Mouse (Mus musculus): ENCODE measurements at regions not wholly inside any gene's neighbourhood (a gene's known extent, or its start where the extent isn't known, plus 50 kb on each side); places are given as distances from the start of the nearest gene placed in this dataset.
"Not testable (repeated sequence)": the region's sequence is repeated elsewhere in the genome, so short reads cannot be mapped to it uniquely, and the experiment has no call there.

DNA sequence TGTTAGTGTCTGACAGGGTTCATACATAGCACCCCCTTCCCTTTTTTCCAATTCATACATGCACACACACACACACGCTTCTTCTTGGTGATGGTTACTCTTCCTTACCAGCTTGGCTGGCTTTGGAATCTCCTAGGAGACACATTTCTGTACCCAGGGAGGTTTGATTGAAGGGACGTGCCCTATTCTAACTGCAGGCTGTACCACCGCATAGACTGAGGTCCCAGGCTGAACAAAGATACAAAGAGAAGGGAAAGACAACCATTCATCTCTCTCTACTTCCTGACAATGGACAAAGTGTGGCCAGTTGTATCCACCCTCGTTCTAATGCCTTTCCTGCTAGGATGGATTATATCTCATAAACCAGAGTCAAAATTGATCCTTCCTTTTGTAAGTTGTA is 100.0 kb downstream of the Raet1d start:
- DNase-seq (ENCODE audit: low spot score in 2 of 2); H3K27ac ChIP-seq; H3K4me3 ChIP-seq: not testable (repeated sequence)

- H3K27ac ChIP-seq; H3K4me3 ChIP-seq; DNase-seq (ENCODE audit: low spot score in 2 of 2): not testable (repeated sequence)
Observed at GRCm38 (mm10) chr10:22460818-22461479, 100.6 kb downstream of the Raet1d start.

- not testable (repeated sequence) for H3K27ac ChIP-seq; H3K4me3 ChIP-seq; DNase-seq (ENCODE audit: low spot score in 2 of 2)
Observed at GRCm38 (mm10) chr10:22461480-22462050, 101.2 kb downstream of the Raet1d start.

- not testable (repeated sequence) for DNase-seq (ENCODE audit: low spot score in 2 of 2); H3K4me3 ChIP-seq; H3K27ac ChIP-seq
- TF ChIP-seq CTCF (conservative IDR thresholded peaks at IDR 0.05): peak; percentile 38
Observed at GRCm38 (mm10) chr10:22471722-22472330, 111.5 kb downstream of the Raet1d start.

- not testable (repeated sequence) for H3K4me3 ChIP-seq, H3K27ac ChIP-seq
- TF ChIP-seq CTCF (conservative IDR thresholded peaks at IDR 0.05): peak; percentile 76
- peak; percentile 33 to 68 for DNase-seq (ENCODE audit: low spot score in 2 of 2)
Observed at GRCm38 (mm10) chr10:22479860-22480259, 119.5 kb downstream of the Raet1d start.

DNA sequence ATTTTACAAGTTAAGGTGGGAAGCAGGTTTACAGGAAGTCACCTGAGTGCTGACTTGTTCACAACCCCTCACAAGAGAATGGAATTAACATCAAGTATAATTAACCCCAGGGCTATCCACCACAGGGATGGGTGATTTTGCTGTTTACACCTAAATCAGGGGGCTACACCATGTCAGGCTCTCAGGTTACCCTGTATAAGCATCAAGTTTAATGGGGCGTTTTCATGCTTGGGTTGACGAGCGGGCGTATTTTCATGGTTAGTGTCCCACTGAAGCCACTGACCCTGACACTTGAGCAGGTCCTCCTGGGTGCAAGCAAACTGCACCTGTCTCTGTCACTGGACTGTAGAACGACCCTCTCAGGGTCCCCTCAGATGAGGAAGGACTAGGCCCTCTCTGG is 126.7 kb downstream of the Raet1d start:
- not testable (repeated sequence) for DNase-seq (ENCODE audit: low spot score in 2 of 2); H3K4me3 ChIP-seq

DNA sequence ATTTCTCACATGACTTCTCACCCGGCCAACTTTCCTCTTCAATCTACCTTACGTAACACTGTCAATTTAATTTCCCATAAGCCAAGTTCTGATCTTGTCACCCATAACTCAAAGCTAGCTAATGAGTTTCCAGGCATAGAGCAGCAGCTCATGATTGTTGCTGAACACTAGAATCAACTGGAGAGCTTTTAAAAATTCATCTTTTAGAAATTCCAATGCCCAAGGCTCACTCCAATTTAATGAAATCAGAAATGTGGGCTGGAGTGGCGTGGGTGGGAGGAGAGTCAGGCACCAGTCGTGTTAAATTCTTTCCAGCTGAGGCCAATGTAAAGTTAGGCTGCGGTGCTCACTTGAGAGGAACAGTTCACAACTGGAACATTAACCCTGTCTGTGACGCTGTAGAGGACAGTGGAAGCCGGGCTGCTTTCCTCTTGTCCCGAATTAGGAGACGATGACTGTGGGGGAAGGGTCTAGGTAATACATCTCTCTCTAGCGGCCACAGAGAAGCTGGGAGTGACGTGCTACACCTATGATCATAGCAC is 131.5 kb downstream of the Raet1d start:
- H3K4me3 ChIP-seq; DNase-seq (ENCODE audit: low spot score in 2 of 2); H3K27ac ChIP-seq: not testable (repeated sequence)

More for the DNA sequence above, 126.7 kb downstream of the Raet1d start:
- not testable (repeated sequence) for H3K27ac ChIP-seq

DNA sequence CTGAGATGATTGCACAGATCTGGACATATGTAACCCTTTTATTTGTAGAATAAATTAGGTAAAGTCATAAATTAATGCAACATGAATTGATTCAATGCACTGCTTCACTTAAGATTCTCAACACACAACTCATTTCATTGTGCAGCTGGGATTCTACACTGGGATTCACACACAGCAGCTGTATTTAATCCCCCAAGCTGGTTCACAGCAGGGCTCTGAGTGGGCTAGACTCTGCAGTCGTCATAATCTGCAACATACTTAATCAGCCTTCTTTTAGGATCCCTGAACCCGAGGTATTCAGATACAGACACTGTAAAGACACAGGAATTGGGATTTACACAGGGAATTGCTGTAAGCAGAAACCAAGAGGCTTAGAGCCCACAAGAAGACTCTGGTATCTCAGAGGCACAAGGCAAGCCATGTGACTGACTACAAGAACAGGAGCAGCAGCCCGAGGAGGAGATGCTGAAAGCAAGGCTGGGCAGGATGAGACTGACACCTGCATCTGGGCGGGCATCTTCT is 135.7 kb downstream of the Raet1d start:
- DNase-seq (ENCODE audit: low spot score in 2 of 2): no peak

More for the DNA sequence above, 135.7 kb downstream of the Raet1d start:
- Histone ChIP-seq H3K4me3 (no peak overlapping the region), H3K27ac (no peak overlapping the region)
- no peak for TF ChIP-seq CTCF (conservative IDR thresholded peaks at IDR 0.05)
